Mouse (Mus musculus) limb, embryonic 15.5 days (tissue): ENCODE results near the gene Nme7. TPM values are rescaled to one million over a fixed set of nuclear protein-coding genes. Genes with fewer than 3 reads are reported as not detected.

Experiments used
- ATAC-seq: fragments of 200-750 bp; cut with Nextera tagmentation; 2 replicates; pipeline ENCODE4 v1.8.0; 2017; ENCODE audit warnings: low read depth, moderate TSS enrichment; ENCODE audit not compliant: insufficient number of reproducible peaks, low FRiP score, low TSS enrichment
- H3K27ac ChIP-seq: fragments of 300-500 bp; sonication (generic); 2 replicates; pipeline ENCODE4 v1.5.1; 2015; ENCODE audit warnings: moderate library complexity, mild to moderate bottlenecking, inconsistent platforms
- H3K27me3 ChIP-seq: fragments of 300-500 bp; sonication (generic); 2 replicates; pipeline ENCODE4 v1.6.1; 2015; ENCODE audit warnings: inconsistent platforms
- H3K36me3 ChIP-seq: fragments of 300-500 bp; sonication (generic); 2 replicates; pipeline ENCODE4 v1.6.1; 2015; ENCODE audit warnings: inconsistent platforms
- H3K4me1 ChIP-seq: fragments of 300-500 bp; sonication (generic); 2 replicates; pipeline ENCODE4 v1.6.1; 2015; ENCODE audit warnings: inconsistent platforms
- H3K4me2 ChIP-seq: fragments of 300-500 bp; sonication (generic); 2 replicates; pipeline ENCODE4 v1.6.1; 2015; ENCODE audit warnings: mild to moderate bottlenecking, inconsistent platforms
- H3K4me3 ChIP-seq: fragments of 300-500 bp; sonication (generic); 2 replicates; pipeline ENCODE4 v1.5.1; 2015; ENCODE audit warnings: mild to moderate bottlenecking, inconsistent platforms
- H3K9ac ChIP-seq: fragments of 300-500 bp; sonication (generic); 2 replicates; pipeline ENCODE4 v1.6.1; 2015; ENCODE audit warnings: inconsistent platforms
- H3K9me3 ChIP-seq: fragments of 300-500 bp; sonication (generic); 2 replicates; pipeline ENCODE4 v1.6.1; 2016; ENCODE audit warnings: inconsistent platforms
- WGBS: fragments of 180-500 bp; shearing (Covaris S2); methylation state at CpG from one replicate; pipeline ENCODE4 v1.1.7; 2015; 5-methylcytosine and 5-hydroxymethylcytosine counted together
- polyA plus RNA-seq: library from polyadenylated mRNA; unstranded; fragments of >200 nt; fragmentation: Nextera tagmentation; extraction: Ambion mirVana; gene quantifications from 2 replicates; pipeline ENCODE4 v1.2.1, GENCODE M21; 2015

Nme7 gene
- polyA plus RNA-seq, 1 experiment from 2014 or later, result 31.4 TPM

- ATAC-seq, result no peak
- H3K4me1 ChIP-seq, result peaks cover 3% of the 10 kb centered on the region; the same call in 1 of the 2 replicates
- H3K27me3 ChIP-seq, result no peaks in the 10 kb centered on the region
- no peaks in the 10 kb centered on the region for H3K9me3 ChIP-seq
- H3K4me3 ChIP-seq, result no peak overlapping the region
- no peak overlapping the region for H3K4me2 ChIP-seq
- no peak overlapping the region for H3K27ac ChIP-seq
- H3K9ac ChIP-seq, result no peak overlapping the region
- 37% methylated on average over 10 of the region's 10 CpGs for WGBS
- H3K36me3 ChIP-seq, result no peaks in the 10 kb centered on the region
Measured at GRCm38 (mm10) chr1:164321408-164321807, 17.5 kb downstream of the Nme7 start.

GRCm38 (mm10) chr1:164322987-164323650 is 19.2 kb downstream of the Nme7 start:
- Histone ChIP-seq H3K9ac (no peak overlapping the region), H3K27me3 (no peaks in the 10 kb centered on the region), H3K4me2 (no peak overlapping the region), H3K9me3 (no peaks in the 10 kb centered on the region), H3K36me3 (no peaks in the 10 kb centered on the region), H3K4me1 (peaks cover 5% of the 10 kb centered on the region; the same call in 1 of the 2 replicates), H3K4me3 (no peak overlapping the region), H3K27ac (no peak overlapping the region)
- 63% methylated on average over 8 of the region's 8 CpGs for whole genome bisulfite sequencing
- ATAC-seq, result no peak

GRCm38 (mm10) chr1:164324221-164324620 is 20.3 kb downstream of the Nme7 start:
- Histone ChIP-seq H3K27me3 (no peaks in the 10 kb centered on the region), H3K36me3 (0 out of 2 replicates have a peak, but pooled peaks cover 2% of the 10 kb centered on the region), H3K4me3 (no peak overlapping the region), H3K27ac (no peak overlapping the region), H3K9me3 (no peaks in the 10 kb centered on the region), H3K9ac (no peak overlapping the region), H3K4me2 (no peak overlapping the region), H3K4me1 (peaks cover 5% of the 10 kb centered on the region; the same call in 1 of the 2 replicates)
- WGBS, result 92% methylated on average over 4 of the region's 4 CpGs
- ATAC-seq, result no peak

GRCm38 (mm10) chr1:164324878-164325277 is 21.0 kb downstream of the Nme7 start:
- Histone ChIP-seq H3K4me1 (peaks cover 5% of the 10 kb centered on the region; the same call in 1 of the 2 replicates), H3K4me3 (no peak overlapping the region), H3K27me3 (no peaks in the 10 kb centered on the region), H3K36me3 (0 out of 2 replicates have a peak, but pooled peaks cover 3% of the 10 kb centered on the region), H3K9ac (no peak overlapping the region), H3K9me3 (no peaks in the 10 kb centered on the region), H3K27ac (no peak overlapping the region), H3K4me2 (no peak overlapping the region)
- no peak for ATAC-seq
- WGBS, result 91% methylated on average over 2 of the region's 2 CpGs

- peaks cover 13% of the 10 kb centered on the region; the same call in 1 of the 2 replicates for H3K36me3 ChIP-seq
- no peaks in the 10 kb centered on the region for H3K9me3 ChIP-seq
- no peak for ATAC-seq
- peaks cover 2% of the 10 kb centered on the region; the same call in 1 of the 2 replicates for H3K4me1 ChIP-seq
- H3K4me3 ChIP-seq, result no peak overlapping the region
- no peak overlapping the region for H3K9ac ChIP-seq
- H3K27me3 ChIP-seq, result no peaks in the 10 kb centered on the region
- WGBS, result 38% methylated on average over 6 of the region's 6 CpGs
- H3K27ac ChIP-seq, result no peak overlapping the region
- no peak overlapping the region for H3K4me2 ChIP-seq
Measured at GRCm38 (mm10) chr1:164326600-164327155, 22.8 kb downstream of the Nme7 start.

- no peak overlapping the region for H3K27ac ChIP-seq
- 65% methylated on average over 7 of the region's 7 CpGs for WGBS
- ATAC-seq, result no peak
- no peak overlapping the region for H3K4me2 ChIP-seq
- H3K36me3 ChIP-seq, result peaks cover 15% of the 10 kb centered on the region; the same call in 1 of the 2 replicates
- no peaks in the 10 kb centered on the region for H3K9me3 ChIP-seq
- no peaks in the 10 kb centered on the region for H3K27me3 ChIP-seq
- H3K4me1 ChIP-seq, result 0 out of 2 replicates have a peak, but pooled peaks cover 2% of the 10 kb centered on the region
- H3K9ac ChIP-seq, result no peak overlapping the region
- H3K4me3 ChIP-seq, result no peak overlapping the region
Measured at GRCm38 (mm10) chr1:164327764-164328163, 23.8 kb downstream of the Nme7 start.

DNA sequence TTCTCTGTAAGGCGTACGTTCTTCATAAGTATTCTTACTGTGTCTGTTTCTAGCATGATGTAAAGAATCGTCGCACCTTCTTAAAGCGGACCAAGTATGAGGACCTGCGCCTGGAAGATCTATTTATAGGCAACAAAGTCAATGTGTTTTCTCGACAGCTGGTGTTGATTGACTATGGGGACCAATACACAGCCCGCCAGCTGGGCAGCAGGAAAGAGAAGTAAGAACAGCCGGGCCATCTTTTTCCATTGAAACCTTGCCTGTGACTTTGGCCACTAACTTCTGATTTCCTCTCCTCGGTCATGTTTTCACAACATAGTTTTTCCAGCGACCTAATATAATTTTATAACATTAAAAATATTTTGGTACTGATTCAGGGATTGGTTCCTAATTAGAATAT is 28.6 kb downstream of the Nme7 start:
- WGBS, result 62% methylated on average over 11 of the region's 11 CpGs
- Histone ChIP-seq H3K4me1 (no peaks in the 10 kb centered on the region), H3K27me3 (no peaks in the 10 kb centered on the region), H3K9ac (no peak overlapping the region), H3K4me2 (no peak overlapping the region), H3K9me3 (no peaks in the 10 kb centered on the region), H3K36me3 (peaks cover 30% of the 10 kb centered on the region), H3K27ac (no peak overlapping the region), H3K4me3 (no peak overlapping the region)
- ATAC-seq, result no peak

DNA sequence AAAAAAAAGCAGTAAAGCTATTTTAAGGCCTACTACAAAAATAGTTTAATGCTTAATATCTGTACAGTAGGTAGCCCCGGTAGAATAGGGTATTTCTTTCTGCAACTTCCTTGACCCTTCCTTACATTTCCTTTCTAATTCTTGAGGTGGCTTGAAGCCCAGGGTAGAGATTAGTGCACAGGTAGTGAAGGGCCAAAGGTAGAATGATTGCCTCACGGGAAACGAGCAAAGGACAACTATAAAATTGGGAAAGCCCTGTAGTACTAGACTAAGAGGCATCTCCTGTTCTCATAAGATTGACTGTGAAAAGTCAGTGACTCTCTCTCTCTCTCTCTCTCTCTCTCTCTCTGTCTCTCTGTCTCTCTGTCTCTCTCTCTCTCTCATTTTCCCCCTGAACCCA is 31.5 kb downstream of the Nme7 start:
- Histone ChIP-seq H3K9me3 (no peaks in the 10 kb centered on the region), H3K4me2 (no peak overlapping the region), H3K27ac (no peak overlapping the region), H3K4me1 (no peaks in the 10 kb centered on the region), H3K4me3 (no peak overlapping the region), H3K27me3 (no peaks in the 10 kb centered on the region), H3K9ac (no peak overlapping the region), H3K36me3 (peaks cover 31% of the 10 kb centered on the region)
- 89% methylated on average over 3 of the region's 3 CpGs for WGBS
- ATAC-seq, result no peak

- no peak for ATAC-seq
- 88% methylated on average over 4 of the region's 4 CpGs for WGBS
- Histone ChIP-seq H3K9ac (no peak overlapping the region), H3K36me3 (peaks cover 28% of the 10 kb centered on the region), H3K27ac (no peak overlapping the region), H3K27me3 (no peaks in the 10 kb centered on the region), H3K4me3 (no peak overlapping the region), H3K4me1 (no peaks in the 10 kb centered on the region), H3K9me3 (no peaks in the 10 kb centered on the region), H3K4me2 (no peak overlapping the region)
Measured at GRCm38 (mm10) chr1:164335846-164336245, 31.9 kb downstream of the Nme7 start.

- H3K4me3 ChIP-seq, result no peak overlapping the region
- peaks cover 30% of the 10 kb centered on the region for H3K36me3 ChIP-seq
- H3K4me2 ChIP-seq, result no peak overlapping the region
- no peak overlapping the region for H3K27ac ChIP-seq
- H3K4me1 ChIP-seq, result no peaks in the 10 kb centered on the region
- H3K9me3 ChIP-seq, result no peaks in the 10 kb centered on the region
- no peaks in the 10 kb centered on the region for H3K27me3 ChIP-seq
- no peak for ATAC-seq
- WGBS, result 86% methylated on average over 3 of the region's 3 CpGs
- no peak overlapping the region for H3K9ac ChIP-seq
Measured at GRCm38 (mm10) chr1:164342161-164342560, 38.2 kb downstream of the Nme7 start.

DNA sequence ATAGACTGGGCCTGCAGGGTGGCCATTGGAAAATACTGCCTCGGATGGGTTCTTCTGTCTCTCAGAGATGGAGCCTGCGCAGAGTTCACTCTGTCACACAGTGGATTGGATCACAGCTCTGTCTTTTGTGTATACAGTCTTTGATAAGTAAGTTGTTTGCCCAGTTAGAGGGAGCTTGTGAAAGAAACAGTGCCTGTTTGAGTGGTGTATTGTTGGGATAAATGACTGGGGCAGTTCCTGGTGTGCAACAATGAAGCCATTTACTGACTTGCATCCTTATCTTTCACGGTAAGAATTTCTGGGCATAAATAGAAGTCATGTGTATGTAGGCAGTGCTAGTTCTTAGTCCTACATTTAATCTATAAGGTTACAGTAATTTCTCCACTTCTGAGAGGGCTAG is 49.5 kb downstream of the Nme7 start:
- H3K36me3 ChIP-seq, result peaks cover 3% of the 10 kb centered on the region; the same call in 1 of the 2 replicates
- H3K27ac ChIP-seq, result no peak overlapping the region
- no peaks in the 10 kb centered on the region for H3K4me1 ChIP-seq
- 86% methylated on average over 3 of the region's 3 CpGs for WGBS
- H3K9ac ChIP-seq, result no peak overlapping the region
- ATAC-seq, result no peak
- H3K4me3 ChIP-seq, result no peak overlapping the region
- no peaks in the 10 kb centered on the region for H3K27me3 ChIP-seq
- H3K9me3 ChIP-seq, result no peaks in the 10 kb centered on the region
- no peak overlapping the region for H3K4me2 ChIP-seq

- H3K9ac ChIP-seq, result no peak overlapping the region
- H3K36me3 ChIP-seq, result no peaks in the 10 kb centered on the region
- no peaks in the 10 kb centered on the region for H3K4me1 ChIP-seq
- H3K9me3 ChIP-seq, result no peaks in the 10 kb centered on the region
- ATAC-seq, result no peak
- H3K4me3 ChIP-seq, result no peak overlapping the region
- no peak overlapping the region for H3K27ac ChIP-seq
- H3K27me3 ChIP-seq, result no peaks in the 10 kb centered on the region
- H3K4me2 ChIP-seq, result no peak overlapping the region
- WGBS, result 61% methylated on average over 3 of the region's 3 CpGs
Measured at GRCm38 (mm10) chr1:164357995-164358394, 54.1 kb downstream of the Nme7 start.
